Mouse (Mus musculus) embryonic facial prominence, embryonic 13.5 days (tissue): ENCODE results near the gene Ubtd1. TPM values are rescaled to one million over a fixed set of nuclear protein-coding genes. Genes with fewer than 3 reads are reported as not detected.

Experiments used
- ATAC-seq: fragments of 200-750 bp; cut with Nextera tagmentation; 2 replicates; pipeline ENCODE4 v1.8.0; 2017; ENCODE audit warnings: low read depth; ENCODE audit not compliant: insufficient number of reproducible peaks, insufficient read depth, low FRiP score, low TSS enrichment
- H3K27ac ChIP-seq: fragments of 300-500 bp; sonication (generic); 2 replicates; pipeline ENCODE4 v1.5.1; 2015; ENCODE audit warnings: moderate library complexity, mild to moderate bottlenecking, inconsistent platforms
- H3K27me3 ChIP-seq: fragments of 300-500 bp; sonication (generic); 2 replicates; pipeline ENCODE4 v1.6.1; 2015; ENCODE audit warnings: mild to moderate bottlenecking, inconsistent platforms
- H3K36me3 ChIP-seq: fragments of 300-500 bp; sonication (generic); 2 replicates; pipeline ENCODE4 v1.6.1; 2015; ENCODE audit warnings: mild to moderate bottlenecking, inconsistent platforms
- H3K4me1 ChIP-seq: fragments of 300-500 bp; sonication (generic); 2 replicates; pipeline ENCODE4 v1.6.1; 2015; ENCODE audit warnings: inconsistent platforms
- H3K4me2 ChIP-seq: fragments of 300-500 bp; sonication (generic); 2 replicates; pipeline ENCODE4 v1.6.1; 2015; ENCODE audit warnings: moderate library complexity, mild to moderate bottlenecking, inconsistent platforms
- H3K4me3 ChIP-seq: fragments of 300-500 bp; sonication (generic); 2 replicates; pipeline ENCODE4 v1.5.1; 2015; ENCODE audit warnings: mild to moderate bottlenecking, inconsistent platforms
- H3K9ac ChIP-seq: fragments of 300-500 bp; sonication (generic); 2 replicates; pipeline ENCODE4 v1.6.1; 2015; ENCODE audit warnings: mild to moderate bottlenecking, inconsistent platforms
- H3K9me3 ChIP-seq: fragments of 300-500 bp; sonication (generic); 2 replicates; pipeline ENCODE4 v1.6.1; 2016; ENCODE audit warnings: inconsistent platforms
- WGBS: fragments of 180-500 bp; shearing (Covaris S2); methylation state at CpG from one replicate; pipeline ENCODE4 v1.1.7; 2015; ENCODE audit warnings: mixed read lengths; 5-methylcytosine and 5-hydroxymethylcytosine counted together
- polyA plus RNA-seq: library from polyadenylated mRNA; unstranded; fragments of >200 nt; fragmentation: Nextera tagmentation; extraction: Ambion mirVana; gene quantifications from 2 replicates; pipeline ENCODE4 v1.2.1, GENCODE M21; 2015

The Ubtd1 gene
- polyA plus RNA-seq, 1 experiment from 2014 or later = 23.5 TPM

DNA sequence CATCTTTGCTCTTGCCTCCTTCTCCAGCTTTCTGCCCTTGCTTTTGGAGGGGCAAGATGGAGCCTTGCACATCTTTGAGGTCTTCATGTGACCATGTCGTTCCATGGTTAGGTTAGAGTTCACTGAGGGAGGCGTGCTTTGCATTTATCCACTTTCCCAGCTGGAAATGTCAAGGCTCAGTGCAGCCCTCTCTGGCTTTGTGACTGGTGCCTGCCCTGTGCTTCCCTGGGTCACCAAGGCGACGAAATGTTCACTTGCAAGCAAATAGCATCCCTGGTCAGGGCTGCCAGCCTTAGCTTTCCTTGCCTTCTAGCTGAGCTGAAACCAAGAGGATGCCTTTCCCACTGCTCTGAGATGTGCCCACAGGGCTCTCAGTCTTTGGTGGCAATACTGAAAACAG, 28.9 kb downstream of the Ubtd1 start:
- Histone ChIP-seq H3K4me3 (no peak overlapping the region), H3K36me3 (no peaks in the 10 kb centered on the region), H3K4me1 (peaks cover 43% of the 10 kb centered on the region), H3K9ac (no peak overlapping the region), H3K27ac (no peak overlapping the region), H3K4me2 (no peak overlapping the region), H3K9me3 (no peaks in the 10 kb centered on the region), H3K27me3 (no peaks in the 10 kb centered on the region)
- WGBS = 68% methylated on average over 4 of the region's 4 CpGs
- no peak for ATAC-seq

DNA sequence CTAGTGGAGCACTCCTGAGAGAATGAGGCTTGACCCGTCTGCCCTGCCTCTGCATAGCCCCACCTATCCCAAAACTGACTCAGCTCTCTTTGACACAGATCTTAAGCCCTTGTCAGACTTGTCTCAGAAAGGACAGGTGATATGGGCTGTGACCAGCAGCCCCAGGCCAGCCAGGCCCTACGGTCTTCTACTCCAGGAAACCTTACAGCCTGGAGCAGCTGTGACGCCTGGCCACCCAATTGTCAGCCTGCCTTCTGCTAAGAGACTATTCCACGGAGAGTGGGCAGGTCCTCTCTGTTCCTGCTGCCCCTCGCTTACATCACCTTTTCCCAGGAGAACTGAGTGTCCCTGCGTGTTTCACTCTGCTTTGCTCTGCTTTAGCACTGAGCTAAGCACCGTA, 29.6 kb downstream of the Ubtd1 start:
- H3K9me3 ChIP-seq = no peaks in the 10 kb centered on the region
- ATAC-seq = no peak
- no peak overlapping the region for H3K4me3 ChIP-seq
- 74% methylated on average over 7 of the region's 7 CpGs for WGBS
- no peak overlapping the region for H3K27ac ChIP-seq
- no peak overlapping the region for H3K4me2 ChIP-seq
- no peaks in the 10 kb centered on the region for H3K27me3 ChIP-seq
- H3K4me1 ChIP-seq = peaks cover 43% of the 10 kb centered on the region
- no peaks in the 10 kb centered on the region for H3K36me3 ChIP-seq
- H3K9ac ChIP-seq = no peak overlapping the region

DNA sequence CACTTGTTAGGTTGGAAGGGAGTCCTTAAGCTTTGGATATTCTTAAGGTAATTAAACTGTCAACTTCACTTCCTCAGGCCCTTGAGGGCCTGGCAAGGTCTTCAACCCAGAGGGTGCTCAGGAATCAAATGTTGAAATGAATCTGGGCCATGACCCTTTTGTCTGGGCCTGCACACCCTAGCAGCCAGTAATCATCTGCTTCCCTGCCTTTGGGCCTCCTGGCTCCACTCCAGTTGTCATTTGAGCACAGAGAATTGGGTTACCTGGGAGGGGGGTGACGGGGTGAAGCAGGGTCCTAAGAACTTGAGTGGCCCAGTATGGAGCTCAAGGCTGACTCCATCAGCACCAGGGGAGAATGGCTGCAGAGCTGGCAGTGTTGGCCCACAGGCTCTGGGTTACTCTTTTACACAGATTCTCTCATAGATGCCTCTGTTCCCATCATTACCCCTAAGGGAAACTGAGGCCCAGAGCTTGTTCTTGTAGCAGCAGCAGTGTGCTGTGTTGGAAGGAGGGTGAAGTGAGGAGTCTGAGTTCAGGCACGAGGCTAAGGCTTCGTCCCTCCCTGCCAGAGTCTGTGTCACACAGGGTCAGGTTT, 32.8 kb downstream of the Ubtd1 start:
- H3K27me3 ChIP-seq = no peaks in the 10 kb centered on the region
- H3K4me2 ChIP-seq = no peak overlapping the region
- 72% methylated on average over 3 of the region's 3 CpGs for WGBS
- ATAC-seq = no peak
- H3K9me3 ChIP-seq = no peaks in the 10 kb centered on the region
- peak overlapping the region; percentile 39; the same call in 1 of the 2 replicates for H3K27ac ChIP-seq
- H3K4me1 ChIP-seq = peaks cover 51% of the 10 kb centered on the region
- H3K4me3 ChIP-seq = no peak overlapping the region
- no peak overlapping the region for H3K9ac ChIP-seq
- H3K36me3 ChIP-seq = no peaks in the 10 kb centered on the region

DNA sequence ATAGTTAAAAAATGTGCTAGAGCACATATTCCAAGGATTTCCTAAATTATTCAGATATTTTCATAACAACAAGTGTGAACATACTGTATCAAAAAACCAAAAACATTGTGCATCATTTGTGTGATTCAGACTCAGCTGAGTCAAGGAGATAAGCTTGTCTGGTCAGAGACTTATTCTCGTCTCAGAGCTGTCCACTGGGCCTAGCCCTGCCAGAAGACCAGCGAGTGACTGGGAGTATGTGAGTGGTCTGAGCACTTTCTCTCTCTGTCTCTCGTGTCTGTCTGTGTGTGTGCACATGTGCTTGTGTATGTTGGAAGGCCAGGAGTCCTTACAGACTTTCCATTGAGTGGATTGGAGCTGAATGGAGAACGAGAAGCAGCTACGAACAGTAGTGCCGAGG, 33.4 kb downstream of the Ubtd1 start:
- peaks cover 55% of the 10 kb centered on the region for H3K4me1 ChIP-seq
- peak overlapping the region; percentile 76; the same call in 1 of the 2 replicates for H3K27ac ChIP-seq
- H3K4me2 ChIP-seq = no peak overlapping the region
- no peak for ATAC-seq
- H3K9me3 ChIP-seq = no peaks in the 10 kb centered on the region
- H3K9ac ChIP-seq = no peak overlapping the region
- no peaks in the 10 kb centered on the region for H3K36me3 ChIP-seq
- no peaks in the 10 kb centered on the region for H3K27me3 ChIP-seq
- 82% methylated on average over 6 of the region's 6 CpGs for WGBS
- H3K4me3 ChIP-seq = no peak overlapping the region

DNA sequence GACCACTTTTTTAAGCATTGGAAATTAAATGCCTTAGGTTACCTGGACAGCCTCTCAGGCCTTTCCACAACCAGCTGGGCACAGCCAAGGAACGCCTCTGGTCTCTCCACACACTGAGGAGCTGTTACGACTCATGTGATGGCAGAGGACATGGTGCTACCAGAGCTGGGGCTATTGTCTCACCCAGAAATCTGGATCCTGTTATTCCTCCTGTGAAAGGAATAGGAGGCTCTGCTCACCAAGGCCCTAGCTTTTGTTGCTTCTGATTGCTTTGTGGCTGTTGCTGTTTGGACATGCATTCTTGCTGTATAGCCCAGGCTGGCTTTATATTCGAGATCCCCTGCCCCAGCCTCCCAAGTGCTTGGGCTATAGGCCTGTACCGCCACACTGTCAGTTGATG, 34.7 kb downstream of the Ubtd1 start:
- H3K36me3 ChIP-seq = no peaks in the 10 kb centered on the region
- 55% methylated on average over 4 of the region's 4 CpGs for WGBS
- H3K27me3 ChIP-seq = no peaks in the 10 kb centered on the region
- H3K4me1 ChIP-seq = peaks cover 54% of the 10 kb centered on the region
- H3K9ac ChIP-seq = 0 out of 2 replicates have a peak overlapping the region, but pooled peaks have one; percentile 12
- no peaks in the 10 kb centered on the region for H3K9me3 ChIP-seq
- H3K4me3 ChIP-seq = no peak overlapping the region
- H3K27ac ChIP-seq = peak overlapping the region; percentile 76
- no peak for ATAC-seq
- H3K4me2 ChIP-seq = no peak overlapping the region

DNA sequence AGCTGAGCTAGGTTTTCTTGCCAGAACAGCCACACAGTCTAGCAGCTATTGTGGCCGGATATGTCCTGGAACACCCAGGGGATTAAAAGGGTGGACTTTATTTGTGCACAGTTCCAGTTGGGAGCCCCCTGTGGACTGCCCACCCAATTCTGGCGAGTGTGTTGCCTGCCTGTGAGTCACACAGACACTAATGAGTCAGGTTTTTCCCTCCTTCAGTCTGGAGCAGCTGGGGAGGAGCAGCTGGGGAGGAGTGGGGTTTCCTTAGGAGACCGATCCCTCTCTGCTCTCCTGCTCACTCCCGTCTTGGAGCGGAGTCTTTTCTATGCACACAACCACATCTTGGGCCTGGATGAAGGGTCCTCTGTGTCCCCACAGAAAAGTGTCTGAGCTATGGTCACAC, 35.3 kb downstream of the Ubtd1 start:
- 55% methylated on average over 5 of the region's 5 CpGs for WGBS
- ATAC-seq = no peak
- no peaks in the 10 kb centered on the region for H3K36me3 ChIP-seq
- H3K27me3 ChIP-seq = no peaks in the 10 kb centered on the region
- no peak overlapping the region for H3K4me2 ChIP-seq
- H3K9me3 ChIP-seq = no peaks in the 10 kb centered on the region
- peak overlapping the region; percentile 76 for H3K27ac ChIP-seq
- peak overlapping the region; percentile 36; the same call in 1 of the 2 replicates for H3K9ac ChIP-seq
- H3K4me1 ChIP-seq = peaks cover 60% of the 10 kb centered on the region
- no peak overlapping the region for H3K4me3 ChIP-seq

DNA sequence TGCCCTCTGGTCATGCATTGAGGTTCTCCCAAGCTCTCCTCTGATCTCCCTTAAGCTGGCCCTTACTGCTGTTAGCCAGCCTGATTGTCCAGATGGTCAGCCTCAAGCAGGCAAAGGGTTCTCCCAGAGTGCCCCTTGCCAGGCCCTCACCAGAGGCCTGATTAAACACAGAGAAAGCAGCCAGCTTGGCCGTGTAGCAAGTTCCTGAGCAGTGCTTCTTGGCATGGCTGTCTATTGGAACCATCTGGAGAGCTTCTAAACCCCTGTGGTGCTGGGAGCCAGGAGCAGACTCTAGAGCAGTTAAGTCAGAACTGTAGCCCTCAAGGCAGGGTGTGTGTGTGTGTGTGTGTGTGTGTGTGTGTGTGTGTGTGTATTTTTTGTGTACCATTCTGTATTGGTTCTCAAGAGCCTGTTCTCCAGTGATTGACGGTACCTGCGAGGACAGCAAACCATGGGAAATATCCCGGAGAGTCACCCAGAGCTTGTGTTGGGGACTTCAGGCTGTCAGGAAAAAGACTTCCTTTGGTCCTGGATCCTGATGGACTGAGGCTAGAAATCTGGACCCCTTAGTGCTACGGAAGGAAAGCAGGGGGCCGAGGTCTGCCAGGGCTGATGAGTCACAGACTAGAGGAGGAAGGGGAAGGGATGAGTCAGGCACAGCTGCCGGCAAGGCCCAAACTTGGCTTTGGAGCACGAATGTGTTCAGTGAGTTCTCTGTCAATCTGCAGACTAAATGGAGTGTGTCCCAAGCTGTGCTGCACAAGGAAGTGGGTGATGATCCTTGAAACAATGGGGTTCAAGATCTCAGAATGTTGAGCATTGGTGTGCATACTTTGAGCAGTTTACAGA, 36.1 kb downstream of the Ubtd1 start:
- peaks cover 67% of the 10 kb centered on the region for H3K4me1 ChIP-seq
- no peak for ATAC-seq
- 0 out of 2 replicates have a peak overlapping the region, but pooled peaks have one; percentile 1 for H3K4me2 ChIP-seq
- no peaks in the 10 kb centered on the region for H3K36me3 ChIP-seq
- no peaks in the 10 kb centered on the region for H3K9me3 ChIP-seq
- no peaks in the 10 kb centered on the region for H3K27me3 ChIP-seq
- 55% methylated on average over 8 of the region's 8 CpGs for WGBS
- H3K27ac ChIP-seq = peak overlapping the region; percentile 76
- no peak overlapping the region for H3K4me3 ChIP-seq
- 0 out of 2 replicates have a peak overlapping the region, but pooled peaks have one; percentile 36 for H3K9ac ChIP-seq

DNA sequence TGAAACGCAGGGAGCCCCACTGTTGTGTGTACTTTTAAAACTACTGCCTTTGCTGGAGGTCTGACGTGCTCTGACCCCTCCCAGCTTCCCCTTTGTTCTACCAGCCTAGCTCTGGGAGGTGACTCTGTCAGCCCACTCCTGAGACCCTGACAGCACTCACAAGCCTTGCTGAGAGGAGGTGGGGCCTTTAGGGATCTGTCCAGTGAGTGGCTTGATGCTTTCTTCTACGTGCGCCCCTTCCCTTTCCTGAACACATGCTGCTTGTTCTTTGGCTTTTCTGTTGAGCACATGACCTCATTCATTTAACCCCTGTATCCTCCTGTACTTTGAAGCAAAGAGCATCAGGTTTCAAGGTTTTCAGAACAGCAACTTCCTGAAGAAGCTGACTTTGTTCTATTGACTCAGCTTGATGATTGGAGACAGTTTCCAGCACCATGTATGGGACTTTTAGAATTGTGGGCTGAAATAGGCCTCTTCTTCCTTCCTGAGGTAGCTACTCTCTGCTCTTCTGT, 37.5 kb downstream of the Ubtd1 start:
- 31% methylated on average over 4 of the region's 4 CpGs for WGBS
- Histone ChIP-seq H3K27me3 (no peaks in the 10 kb centered on the region), H3K36me3 (no peaks in the 10 kb centered on the region), H3K4me3 (no peak overlapping the region), H3K27ac (peak overlapping the region; percentile 76), H3K4me2 (no peak overlapping the region), H3K4me1 (peaks cover 68% of the 10 kb centered on the region), H3K9ac (no peak overlapping the region), H3K9me3 (no peaks in the 10 kb centered on the region)
- ATAC-seq = no peak

DNA sequence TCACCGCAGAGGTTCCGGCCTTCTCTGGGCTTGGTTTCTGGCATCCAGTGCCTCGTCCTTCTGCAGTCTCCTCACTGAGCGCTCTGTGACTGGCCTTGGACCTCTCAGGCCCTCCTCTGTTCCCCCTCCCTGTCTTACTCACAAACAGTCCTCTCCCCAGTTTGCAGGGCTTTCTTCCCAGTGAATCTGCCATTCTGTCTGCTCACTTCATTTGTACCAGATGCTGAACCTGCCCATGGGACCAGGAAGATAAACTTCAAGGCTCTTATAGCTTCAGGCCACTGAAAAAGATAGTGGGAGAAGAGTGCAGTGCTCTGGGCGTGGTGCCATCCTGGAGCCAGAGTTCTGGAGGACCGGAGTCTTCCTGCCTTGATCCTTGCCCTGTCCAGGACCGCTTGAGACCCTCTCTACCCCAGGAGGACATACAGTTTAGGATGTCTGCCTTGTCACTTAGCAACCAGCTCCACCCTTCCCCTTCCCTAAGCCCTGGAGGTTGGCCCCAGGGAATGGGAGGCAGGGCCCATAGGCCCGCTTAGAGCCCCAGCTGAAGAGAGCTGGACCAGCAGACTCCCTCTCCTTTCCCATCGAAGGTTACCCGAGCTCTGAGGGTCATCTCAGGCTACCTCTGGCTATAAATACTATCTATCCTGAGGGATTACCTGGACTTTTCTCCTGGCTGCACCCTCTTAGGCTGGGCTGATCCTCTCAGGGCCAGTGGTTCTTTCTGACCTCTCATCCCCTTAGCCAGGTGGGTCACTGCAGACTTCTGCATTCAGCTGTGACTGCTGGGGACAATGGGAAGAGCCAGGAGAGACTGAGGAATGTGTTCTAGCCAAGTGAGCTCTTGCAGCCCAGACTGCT, 40.3 kb downstream of the Ubtd1 start:
- Histone ChIP-seq H3K4me3 (no peak overlapping the region), H3K4me1 (peaks cover 51% of the 10 kb centered on the region), H3K36me3 (no peaks in the 10 kb centered on the region), H3K27me3 (no peaks in the 10 kb centered on the region), H3K9me3 (no peaks in the 10 kb centered on the region), H3K9ac (no peak overlapping the region), H3K27ac (peak overlapping the region; percentile 55), H3K4me2 (no peak overlapping the region)
- ATAC-seq = no peak
- WGBS = 58% methylated on average over 10 of the region's 10 CpGs

DNA sequence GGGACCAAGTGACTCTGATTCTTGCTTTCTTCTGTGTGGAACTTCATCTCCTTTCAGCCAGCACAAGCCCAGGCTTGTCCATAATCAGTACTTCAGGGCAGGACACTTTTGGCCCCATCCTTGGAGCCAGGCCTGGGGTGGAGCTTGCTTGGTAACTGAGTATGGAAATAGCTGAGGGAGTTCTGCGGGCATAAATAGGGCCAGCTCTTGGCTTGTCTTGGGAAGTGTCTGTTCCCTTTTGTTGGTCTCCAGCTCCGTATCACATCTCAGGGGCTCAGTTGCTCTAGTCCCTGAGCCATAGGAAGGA, 40.9 kb downstream of the Ubtd1 start:
- 69% methylated on average over 2 of the region's 2 CpGs for WGBS
- Histone ChIP-seq H3K9me3 (no peaks in the 10 kb centered on the region), H3K27me3 (no peaks in the 10 kb centered on the region), H3K4me3 (no peak overlapping the region), H3K36me3 (no peaks in the 10 kb centered on the region), H3K4me2 (no peak overlapping the region), H3K27ac (peak overlapping the region; percentile 55; the same call in 1 of the 2 replicates), H3K9ac (no peak overlapping the region), H3K4me1 (peaks cover 45% of the 10 kb centered on the region)
- no peak for ATAC-seq

DNA sequence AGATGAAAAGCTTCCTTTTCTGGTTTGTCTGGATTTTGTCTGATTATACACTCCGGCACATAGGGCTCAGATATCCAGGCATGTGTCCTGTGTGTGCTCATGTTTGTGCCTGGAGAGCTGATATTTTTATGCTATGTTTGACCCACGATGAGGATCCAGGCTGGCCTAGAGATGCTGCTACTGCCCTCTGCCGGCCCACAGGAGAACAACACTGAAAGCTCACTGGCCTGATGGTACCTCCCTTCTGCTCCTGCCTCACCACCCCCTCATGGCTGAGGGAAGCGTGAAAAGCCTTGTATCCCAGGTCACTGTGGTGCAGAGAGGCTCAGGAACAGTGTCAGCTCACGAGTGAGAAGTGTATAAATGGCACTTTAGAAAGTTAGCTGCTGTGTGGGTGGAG, 44.6 kb downstream of the Ubtd1 start:
- no peaks in the 10 kb centered on the region for H3K36me3 ChIP-seq
- no peak overlapping the region for H3K9ac ChIP-seq
- no peak for ATAC-seq
- no peaks in the 10 kb centered on the region for H3K9me3 ChIP-seq
- H3K4me2 ChIP-seq = no peak overlapping the region
- WGBS = 3% methylated on average over 5 of the region's 5 CpGs
- H3K27ac ChIP-seq = no peak overlapping the region
- no peak overlapping the region for H3K4me3 ChIP-seq
- H3K4me1 ChIP-seq = peaks cover 21% of the 10 kb centered on the region
- H3K27me3 ChIP-seq = no peaks in the 10 kb centered on the region
